Mouse (Mus musculus): ENCODE data around the gene Sh3pxd2a. TPM values are rescaled to one million over a fixed set of nuclear protein-coding genes. Genes with fewer than 3 reads are reported as not detected.

The Sh3pxd2a gene
- 9.3 TPM for polyA plus RNA-seq (2014; fragmentation: Illumina TruSeq; extraction: RNeasy Lipid Tissue Mini Kit (QIAGEN cat#74804); ENCODE audit: low read depth, low replicate concordance)

DNA sequence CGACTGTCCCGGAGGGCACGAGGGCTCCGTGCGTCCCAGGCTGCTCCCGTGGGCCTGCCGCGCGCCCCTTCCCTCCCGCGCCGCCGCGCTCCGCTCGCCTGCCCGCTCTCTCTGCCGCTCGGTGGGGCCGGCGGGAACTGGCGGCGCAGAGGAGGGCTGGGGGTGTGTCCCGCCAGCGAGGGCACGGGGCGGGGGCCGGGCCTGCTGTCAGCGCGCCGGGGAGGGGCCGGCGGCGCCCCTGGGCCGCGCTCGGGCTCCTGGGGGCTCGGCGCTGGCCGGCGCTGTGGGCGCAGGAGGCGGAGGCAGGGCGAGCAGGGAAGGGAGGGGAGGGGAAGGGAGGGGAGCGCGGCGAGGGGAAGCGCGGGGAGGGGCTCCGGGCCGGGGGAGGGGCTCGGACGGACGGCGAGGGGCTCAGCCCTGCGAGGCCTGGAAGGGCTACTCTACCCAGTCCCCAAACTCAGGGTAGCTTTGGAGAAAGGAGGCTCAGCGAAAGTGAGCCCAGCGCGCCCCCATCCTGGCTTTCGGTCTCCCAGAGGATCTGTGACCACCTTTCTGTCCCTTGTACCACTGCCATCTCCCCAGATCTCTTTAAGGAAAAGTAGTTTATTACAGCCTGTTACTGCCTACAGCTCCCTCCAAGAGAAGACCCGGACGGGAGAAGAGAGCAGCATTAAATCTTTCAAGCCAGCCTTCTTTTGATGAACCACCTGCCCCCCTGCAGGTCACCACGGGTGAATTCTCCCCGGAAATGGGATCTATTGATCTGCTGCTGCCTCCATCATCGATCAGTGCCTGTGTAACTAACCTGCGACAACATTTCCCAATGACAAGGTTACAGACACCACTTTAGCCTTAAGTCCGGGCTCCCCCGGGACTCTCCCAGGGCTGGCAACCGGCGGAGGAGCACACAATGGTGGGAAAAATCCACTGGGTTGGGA lies at the start of gene Sh3pxd2a:
TSS of gene Sh3pxd2a (minus strand) at position 98 of the 938 bp plus-strand sequence.

Other genes starting within 250 kb of the Sh3pxd2a start
- gene Stn1, start 73.1 kb upstream of the Sh3pxd2a start, polyA plus RNA-seq (2014; fragmentation: Illumina TruSeq; extraction: RNeasy Lipid Tissue Mini Kit (QIAGEN cat#74804); ENCODE audit: low read depth, low replicate concordance) = 5.3 TPM
- 385 TPM for gene Slk, start 115.3 kb upstream of the Sh3pxd2a start, polyA plus RNA-seq (2014; fragmentation: Illumina TruSeq; extraction: RNeasy Lipid Tissue Mini Kit (QIAGEN cat#74804); ENCODE audit: low read depth, low replicate concordance)
- gene Col17a1, start 227.7 kb upstream of the Sh3pxd2a start, polyA plus RNA-seq (2014; fragmentation: Illumina TruSeq; extraction: RNeasy Lipid Tissue Mini Kit (QIAGEN cat#74804); ENCODE audit: low read depth, low replicate concordance) = not detected

Measured in sigmoid colon, adult 10 weeks (tissue).